Mouse (Mus musculus): ENCODE results near the gene Ganc.

Ganc gene

GRCm38 (mm10) chr2:120501931-120502604, 98.4 kb downstream of the Ganc start:
- peak; percentile 71 to 83 for DNase-seq

DNA sequence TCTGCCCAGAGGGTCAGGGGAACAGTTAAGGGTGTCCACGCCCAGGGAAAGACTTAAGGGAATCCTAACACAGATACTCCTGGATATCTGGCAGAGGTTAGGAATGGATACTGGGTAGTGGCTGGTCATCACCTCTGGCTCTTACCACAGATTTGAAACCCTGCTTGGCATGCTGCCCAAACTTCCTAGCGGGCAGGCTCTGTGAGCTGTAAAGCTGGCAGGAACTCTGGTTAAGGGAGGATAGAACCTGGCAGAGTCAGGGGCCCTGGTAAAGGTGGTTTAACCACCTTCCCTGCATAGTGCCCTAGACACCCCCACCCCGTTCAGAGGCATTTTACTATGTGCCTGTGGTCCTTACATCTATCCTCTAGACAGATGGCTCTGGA, 98.9 kb downstream of the Ganc start:
- DNase-seq: peak in 1 of 2 experiments; percentile 52

- no peak for DNase-seq
Measured at GRCm38 (mm10) chr2:120503094-120503493, 99.4 kb downstream of the Ganc start.

DNA sequence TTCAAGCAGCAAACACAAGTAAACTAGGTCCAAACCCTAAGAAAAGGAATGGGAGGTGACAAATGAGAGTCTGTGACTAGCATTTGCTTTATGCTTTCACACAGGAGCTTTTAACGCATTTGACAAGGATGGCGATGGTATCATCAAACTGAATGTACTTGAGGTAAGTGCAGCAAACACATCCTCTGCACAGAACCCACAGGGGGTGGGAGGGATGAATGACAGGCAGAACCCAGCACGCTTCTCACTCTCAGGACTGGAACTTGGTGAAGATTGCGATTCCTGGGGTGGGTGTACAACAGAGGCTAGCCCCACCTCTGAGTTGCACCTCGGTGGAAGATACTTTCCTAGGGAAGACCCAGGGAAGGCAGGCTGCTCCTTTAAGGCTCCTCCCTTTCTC, 100.3 kb downstream of the Ganc start:
- no peak for DNase-seq

Measured in thymus, adult 18-20 months (tissue).